In the genomic region with DNA sequence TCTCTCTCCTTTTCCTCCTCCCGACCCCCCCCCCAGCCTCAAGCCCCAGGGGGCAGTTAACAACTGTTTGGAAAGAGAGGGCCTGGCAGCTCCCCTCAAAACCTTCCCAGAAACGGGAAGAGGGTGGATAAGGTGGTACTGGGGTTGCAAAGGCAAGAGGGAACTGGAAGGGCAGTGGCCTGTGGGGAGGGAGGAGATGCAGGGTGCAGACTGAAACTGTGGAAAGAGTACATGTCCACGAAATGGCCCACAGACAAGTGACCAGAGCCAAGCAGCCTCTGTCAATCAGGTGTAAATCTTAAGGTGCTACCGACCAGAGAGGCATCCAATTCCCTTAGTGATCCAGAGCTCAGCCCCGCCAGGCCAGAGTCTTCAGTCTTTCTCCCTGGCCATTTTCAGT, we compare ENCODE assay signal across 9 mouse cellular contexts.
DNase-seq lines count a peak whose midpoint lies in the region; ATAC-seq and TF ChIP-seq lines count a peak whose summit lies in the region.
"Had no signal": no experiment of that assay in that cellular context is flagged by ENCODE, and none has a peak within 500 bp of the region (broad histone marks: within the 10 kb centered on the region; RNA-seq: fewer than 3 reads in every experiment).

No protein-coding gene starts in this region.

- no peaks in the 10 kb centered on the region for H3K36me3 ChIP-seq in lung, embryonic 15.5 days
- no peaks in the 10 kb centered on the region for H3K36me3 ChIP-seq in liver, postnatal 0 days (replicated peaks; ENCODE audit: insufficient read depth, low read length)
- H3K36me3 ChIP-seq in stomach, postnatal 0 days (ENCODE audit: control insufficient read depth, insufficient read depth, low read length): no peaks in the 10 kb centered on the region

- TF ChIP-seq EP300 in liver, postnatal 0 days (IDR thresholded peaks at IDR 0.05; ENCODE audit: low read depth): no peak
- TF ChIP-seq EP300 in stomach, postnatal 0 days (optimal IDR thresholded peaks at IDR 0.05): no peak

- H3K4me2 ChIP-seq in lung, embryonic 15.5 days: peak overlapping the region; percentile 80
- H3K4me2 ChIP-seq in liver, postnatal 0 days (ENCODE audit: low read depth, low read length): peak overlapping the region; percentile 72
- H3K4me2 ChIP-seq in stomach, postnatal 0 days (replicated peaks; ENCODE audit: low read depth): peak overlapping the region; percentile 83

- intact Hi-C loops in heart, postnatal 36 days (cut with DNase I): loop anchor here (5.0 kb wide), 1 partner anchor 43 kb away; no protein-coding TSS in a partner anchor

- no peak for TF ChIP-seq CTCF in liver, postnatal 0 days (IDR thresholded peaks at IDR 0.05; ENCODE audit: low read depth)
- no peak for TF ChIP-seq CTCF in stomach, postnatal 0 days (IDR thresholded peaks at IDR 0.05; ENCODE audit: low read depth)

- peaks cover 17% of the 10 kb centered on the region for H3K27me3 ChIP-seq in lung, embryonic 15.5 days
- H3K27me3 ChIP-seq in liver, postnatal 0 days (ENCODE audit: insufficient read depth, low read length): no peaks in the 10 kb centered on the region
- H3K27me3 ChIP-seq in stomach, postnatal 0 days (ENCODE audit: control insufficient read depth, insufficient read depth, low read length): no peaks in the 10 kb centered on the region
- H3K27me3 ChIP-seq: Patski had no signal

- H3K9ac ChIP-seq in lung, embryonic 15.5 days: no peak overlapping the region
- H3K9ac ChIP-seq in liver, postnatal 0 days (replicated peaks): no peak overlapping the region
- no peak overlapping the region for H3K9ac ChIP-seq in stomach, postnatal 0 days (ENCODE audit: low read length)

- H3K27ac ChIP-seq in lung, embryonic 15.5 days: no peak overlapping the region
- no peak overlapping the region for H3K27ac ChIP-seq in liver, postnatal 0 days (ENCODE audit: low read depth)
- H3K27ac ChIP-seq in stomach, postnatal 0 days (replicated peaks): no peak overlapping the region

- ATAC-seq in lung, embryonic 15.5 days (ENCODE audit: borderline replicate concordance, extremely low read depth, low FRiP score, low TSS enrichment): 0 out of 2 replicates have a peak, but pooled peaks have one; percentile 29
- no peak for ATAC-seq in liver, postnatal 0 days
- ATAC-seq in stomach, postnatal 0 days (ENCODE audit: low FRiP score, low TSS enrichment): 0 out of 2 replicates have a peak, but pooled peaks have one; percentile 6
- ATAC-seq: Patski had no signal

- H3K9me3 ChIP-seq in lung, embryonic 15.5 days: no peaks in the 10 kb centered on the region
- no peaks in the 10 kb centered on the region for H3K9me3 ChIP-seq in liver, postnatal 0 days (ENCODE audit: low read length)
- no peaks in the 10 kb centered on the region for H3K9me3 ChIP-seq in stomach, postnatal 0 days (ENCODE audit: control insufficient read depth, low read length)

- peaks cover 5% of the 10 kb centered on the region for H3K4me1 ChIP-seq in lung, embryonic 15.5 days
- peaks cover 11% of the 10 kb centered on the region for H3K4me1 ChIP-seq in liver, postnatal 0 days (ENCODE audit: insufficient read depth)
- no peaks in the 10 kb centered on the region; the same call in 1 of the 2 replicates for H3K4me1 ChIP-seq in stomach, postnatal 0 days (replicated peaks; ENCODE audit: control insufficient read depth, insufficient read depth)

- DNase-seq in lung, postnatal 10 days: no peak
- DNase-seq in heart, postnatal 36 days: peak; percentile 23 to 41
- no peak for DNase-seq in liver, postnatal 0 days
- DNase-seq in stomach, postnatal 0 days (ENCODE audit: low spot score): peak; percentile 30
- no peak for DNase-seq in spleen, postnatal 36 days (ENCODE audit: low spot score in 2 of 2)
- no peak for DNase-seq in right cerebral cortex, postnatal 10 days (ENCODE audit: low spot score in 2 of 2)
- DNase-seq in layer of hippocampus, adult 9-10 months (ENCODE audit: low spot score): no peak

- H3K4me3 ChIP-seq in lung, embryonic 15.5 days: peak overlapping the region; percentile 41
- H3K4me3 ChIP-seq in liver, postnatal 0 days (ENCODE audit: low read depth, low read length): peak overlapping the region; percentile 41; the same call in 1 of the 2 replicates
- H3K4me3 ChIP-seq in stomach, postnatal 0 days (ENCODE audit: low read depth, low read length): peak overlapping the region; percentile 49

- 6% methylated on average over 4 of the region's 5 CpGs for WGBS in lung, embryonic 15.5 days
- 14% methylated on average over 4 of the region's 5 CpGs for WGBS in liver, postnatal 0 days (ENCODE audit: insufficient replicate concordance)
- 17% methylated on average over 4 of the region's 5 CpGs for WGBS in stomach, postnatal 0 days

Comparison
In these comparisons a context has a peak if more than half of its experiments do, and no peak if none do; other contexts are left out.
1. DNase-seq: peak in heart, postnatal 36 days (2 of 2) and stomach, postnatal 0 days (single experiment); none in lung, postnatal 10 days (single experiment), liver, postnatal 0 days (single experiment), spleen, postnatal 36 days (0 of 2), right cerebral cortex, postnatal 10 days (0 of 2) and layer of hippocampus, adult 9-10 months (single experiment).
2. Peak in every context shown above with its lines, with median percentiles within 50 percentile points of each other: H3K4me2 ChIP-seq and H3K4me3 ChIP-seq.